Mouse (Mus musculus) CH12.LX (cell line): ENCODE measurements around the gene Commd1. TPM values are rescaled to one million over a fixed set of nuclear protein-coding genes. Genes with fewer than 3 reads are reported as not detected.

ENCODE experiments used
- DNase-seq: peaks from one replicate; pipeline ENCODE4 v3.0.0-alpha.2; 2013; ENCODE audit errors: extremely low read depth
- H3K27ac ChIP-seq: 2 replicates; pipeline ENCODE4 v1.5.1; 2012; ENCODE audit warnings: low read depth, mild to moderate bottlenecking, control low read depth, moderate library complexity; ENCODE audit not compliant: insufficient read depth
- H3K27me3 ChIP-seq: replicated peaks from 2 replicates; pipeline ENCODE3; 2012; ENCODE audit warnings: inconsistent platforms
- H3K36me3 ChIP-seq, 2 experiments: replicated peaks in 1 of 2; 2 replicates each; pipeline versions ENCODE3 to v1.6.1; 2012; ENCODE audit warnings: inconsistent platforms in 1 of 2, low read length in 1 of 2, mild to moderate bottlenecking in 1 of 2, mixed read lengths in 1 of 2, moderate library complexity in 1 of 2; ENCODE audit not compliant: control insufficient read depth in 1 of 2, insufficient read depth in 1 of 2
- H3K4me1 ChIP-seq, 2 experiments: 2 replicates each; pipeline ENCODE4 v1.6.1; 2012; ENCODE audit warnings: inconsistent platforms in 1 of 2, moderate library complexity in 1 of 2; ENCODE audit not compliant: insufficient read depth in 2 of 2, control insufficient read depth in 1 of 2
- H3K4me2 ChIP-seq: 2 replicates; pipeline ENCODE4 v1.6.1; 2012; ENCODE audit warnings: low read depth, mild to moderate bottlenecking, control low read depth; ENCODE audit not compliant: poor library complexity, insufficient read depth, severe bottlenecking
- H3K4me3 ChIP-seq, 3 experiments: fragments of 150-350 bp in 1 of 3; sonication (generic) in 1 of 3; replicated peaks in 1 of 3; 2 replicates each; pipeline versions ENCODE3 to v1.5.1; 2011 to 2012; ENCODE audit warnings: low read depth in 2 of 3, low read length in 2 of 3, mild to moderate bottlenecking in 2 of 3, moderate library complexity in 2 of 3, control low read depth in 1 of 3, improper control_type of control experiment in 1 of 3, inconsistent platforms in 1 of 3, mixed read lengths in 1 of 3; ENCODE audit not compliant: poor library complexity in 1 of 3
- H3K79me2 ChIP-seq: replicated peaks from 2 replicates; pipeline ENCODE4 v1.6.1; 2012; ENCODE audit warnings: mild to moderate bottlenecking, moderate library complexity; ENCODE audit not compliant: control insufficient read depth, poor library complexity, insufficient read depth, severe bottlenecking; ENCODE audit errors: extremely low read depth
- H3K9ac ChIP-seq: 2 replicates; pipeline ENCODE4 v1.6.1; 2012; ENCODE audit warnings: low read depth, mild to moderate bottlenecking, control low read depth, moderate library complexity; ENCODE audit not compliant: insufficient read depth
- H3K9me3 ChIP-seq: replicated peaks from 2 replicates; pipeline ENCODE3; 2012; ENCODE audit warnings: low read length, inconsistent platforms, mixed read lengths
- CHD1 ChIP-seq: IDR thresholded peaks from 2 replicates; pipeline ENCODE4 v1.6.1; 2012; ENCODE audit warnings: low read depth, low read length, improper control_type of control experiment, inconsistent platforms
- CTCF ChIP-seq, 2 experiments: IDR thresholded peaks in 1 of 2; conservative IDR thresholded peaks in 1 of 2; 2 replicates each; pipeline ENCODE4 v1.5.1; 2011 to 2012; ENCODE audit warnings: low read depth in 2 of 2, low read length in 2 of 2, improper control_type of control experiment in 1 of 2, inconsistent platforms in 1 of 2, mild to moderate bottlenecking in 1 of 2, moderate library complexity in 1 of 2
- E2F4 ChIP-seq: IDR thresholded peaks from 2 replicates; pipeline ENCODE4 v1.6.1; 2011; ENCODE audit warnings: low read depth, low read length, improper control_type of control experiment; ENCODE audit not compliant: insufficient replicate concordance
- ELF1 ChIP-seq: IDR thresholded peaks from 2 replicates; pipeline ENCODE4 v1.6.1; 2014; ENCODE audit warnings: low read depth, mild to moderate bottlenecking, inconsistent platforms, low read length, improper control_type of control experiment
- EP300 ChIP-seq: IDR thresholded peaks from 2 replicates; pipeline ENCODE4 v1.6.1; 2011; ENCODE audit warnings: low read length, improper control_type of control experiment
- ETS1 ChIP-seq: conservative IDR thresholded peaks from 2 replicates; pipeline ENCODE4 v1.6.1; 2012; ENCODE audit warnings: low read depth, mild to moderate bottlenecking, inconsistent platforms, low read length, improper control_type of control experiment, moderate library complexity
- GABPA ChIP-seq: IDR thresholded peaks from 2 replicates; pipeline ENCODE4 v1.6.1; 2012; ENCODE audit warnings: low read depth, low read length, improper control_type of control experiment, inconsistent platforms; ENCODE audit not compliant: insufficient replicate concordance
- HCFC1 ChIP-seq: IDR thresholded peaks from 2 replicates; pipeline ENCODE4 v1.6.1; 2012; ENCODE audit warnings: low read depth, mild to moderate bottlenecking, inconsistent platforms, low read length, improper control_type of control experiment
- IRF4 ChIP-seq: IDR thresholded peaks from 2 replicates; pipeline ENCODE4 v1.6.1; 2014; ENCODE audit warnings: low read depth, mild to moderate bottlenecking, inconsistent platforms, low read length, improper control_type of control experiment
- KAT2A ChIP-seq: IDR thresholded peaks from 2 replicates; pipeline ENCODE4 v1.6.1; 2012; ENCODE audit warnings: low read length, improper control_type of control experiment, inconsistent platforms; ENCODE audit not compliant: insufficient replicate concordance
- MAZ ChIP-seq: IDR thresholded peaks from 2 replicates; pipeline ENCODE4 v1.6.1; 2012; ENCODE audit warnings: low read depth, mild to moderate bottlenecking, inconsistent platforms, low read length, improper control_type of control experiment, moderate library complexity
- MEF2A ChIP-seq: IDR thresholded peaks from 2 replicates; pipeline ENCODE4 v1.6.1; 2014; ENCODE audit warnings: low read depth, mild to moderate bottlenecking, inconsistent platforms, low read length, improper control_type of control experiment, borderline replicate concordance
- MXI1 ChIP-seq: IDR thresholded peaks from 2 replicates; pipeline ENCODE4 v1.6.1; 2011; ENCODE audit warnings: mild to moderate bottlenecking, low read depth, low read length, improper control_type of control experiment
- MYC ChIP-seq: IDR thresholded peaks from 2 replicates; pipeline ENCODE4 v1.6.1; 2011; ENCODE audit warnings: low read depth, mild to moderate bottlenecking, improper control_type of control experiment, low read length
- NELFE ChIP-seq: IDR thresholded peaks from 2 replicates; pipeline ENCODE4 v1.6.1; 2011; ENCODE audit warnings: low read depth, low read length, improper control_type of control experiment
- PAX5 ChIP-seq: IDR thresholded peaks from 2 replicates; pipeline ENCODE4 v1.6.1; 2012; ENCODE audit warnings: low read length, inconsistent platforms, mixed read lengths
- POLR2A ChIP-seq: IDR thresholded peaks from 2 replicates; pipeline ENCODE4 v1.6.1; 2011; ENCODE audit warnings: low read depth, mild to moderate bottlenecking, improper control_type of control experiment, low read length
- RAD21 ChIP-seq: IDR thresholded peaks from 2 replicates; pipeline ENCODE4 v1.6.1; 2011; ENCODE audit warnings: low read depth, mild to moderate bottlenecking, low read length, improper control_type of control experiment, moderate library complexity
- SMC3 ChIP-seq: IDR thresholded peaks from 2 replicates; pipeline ENCODE4 v1.6.1; 2011; ENCODE audit warnings: low read depth, low read length, improper control_type of control experiment
- TBP ChIP-seq: conservative IDR thresholded peaks from 2 replicates; pipeline ENCODE4 v1.6.1; 2011; ENCODE audit warnings: low read depth, low read length, improper control_type of control experiment
- UBTF ChIP-seq: IDR thresholded peaks from 2 replicates; pipeline ENCODE4 v1.6.1; 2012; ENCODE audit warnings: low read depth, mild to moderate bottlenecking, inconsistent platforms, low read length, improper control_type of control experiment, moderate library complexity
- USF1 ChIP-seq: IDR thresholded peaks from 2 replicates; pipeline ENCODE4 v1.6.1; 2014; ENCODE audit warnings: low read depth, mild to moderate bottlenecking, inconsistent platforms, low read length, improper control_type of control experiment
- USF2 ChIP-seq: conservative IDR thresholded peaks from 2 replicates; pipeline ENCODE4 v1.6.1; 2011; ENCODE audit warnings: low read depth, low read length, improper control_type of control experiment
- ZC3H11A ChIP-seq: IDR thresholded peaks from 2 replicates; pipeline ENCODE4 v1.6.1; 2012; ENCODE audit warnings: low read depth, mild to moderate bottlenecking, inconsistent platforms, low read length, improper control_type of control experiment
- ZKSCAN1 ChIP-seq: IDR thresholded peaks from 2 replicates; pipeline ENCODE4 v1.6.1; 2012; ENCODE audit warnings: low read depth, inconsistent platforms, low read length, improper control_type of control experiment, borderline replicate concordance
- dilution Hi-C: fragments of 300-500 bp; cut with MboI; formaldehyde crosslinking; loops from 2 replicates; pipeline ENCODE4 v1.14.3; 2020; ENCODE audit warnings: low sequenced_read_pairs; ENCODE audit not compliant: extremely low pct_unique_long_range_greater_than_20kb, extremely low pct_ligation_motif_present
- in situ Hi-C: fragments of 300-500 bp; cut with MboI; formaldehyde crosslinking; loops from 3 replicates; pipeline ENCODE4 v1.14.3; 2019; ENCODE audit warnings: low sequenced_read_pairs, low pct_ligation_motif_present, low pct_unique_long_range_greater_than_20kb, mixed read lengths
- polyA plus RNA-seq: library from polyadenylated mRNA; unstranded; fragments of >175 nt; gene quantifications from 2 replicates; pipeline ENCODE4 v1.2.1, GENCODE M21; 2012; ENCODE audit warnings: low read depth; ENCODE audit not compliant: insufficient read length
- total RNA-seq, 2 experiments: library from RNA; depleted of rRNA; stranded (reverse); fragments of 300-350 nt in 1 of 2; fragments of >200 nt in 1 of 2; gene quantifications; 2 replicates each; pipeline ENCODE4 v1.2.3; 2012 to 2014

Commd1 gene
- total and polyA plus RNA-seq, 3 experiments = 109 to 163 (median 113) TPM

DNA sequence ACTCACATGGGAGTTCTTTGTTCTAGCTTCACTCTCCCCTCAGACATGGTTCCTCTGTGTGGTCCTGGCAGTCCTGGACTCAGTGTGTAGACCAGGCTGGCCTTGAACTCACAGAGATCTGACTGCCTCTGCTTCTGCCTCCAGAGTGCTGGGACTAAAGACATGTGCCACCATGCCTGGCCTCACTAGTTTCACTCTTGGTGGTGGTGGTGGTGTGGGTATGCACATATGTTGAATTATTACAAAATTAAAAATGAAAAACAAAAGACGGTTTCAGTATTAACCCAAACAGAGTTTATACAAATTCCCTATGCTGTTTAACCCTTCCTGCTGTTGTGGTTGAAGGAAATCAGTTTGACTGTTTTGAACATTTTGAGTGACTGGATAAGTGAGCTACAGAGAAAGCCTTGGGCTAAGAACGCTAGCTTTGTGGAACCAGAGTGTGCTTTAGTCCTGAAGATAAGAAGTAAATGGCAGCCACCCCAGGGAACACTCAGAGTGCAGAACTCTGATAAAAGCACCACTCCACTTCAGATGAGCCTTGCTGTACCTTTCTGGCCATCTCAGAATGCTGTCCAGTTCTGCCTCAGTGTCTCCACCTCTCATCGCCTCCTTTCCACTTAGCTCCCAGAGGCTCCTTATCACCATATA, 105.4 kb downstream of the Commd1 start:
- Histone ChIP-seq H3K36me3 (peaks cover 0 to 1% of the 10 kb centered on the region in 2 experiments), H3K79me2 (no peaks in the 10 kb centered on the region), H3K4me2 (no peak overlapping the region), H3K9me3 (no peaks in the 10 kb centered on the region), H3K4me3 (no peak overlapping the region), H3K27ac (no peak overlapping the region), H3K9ac (no peak overlapping the region), H3K27me3 (no peaks in the 10 kb centered on the region), H3K4me1 (peaks cover 23 to 74% of the 10 kb centered on the region in 2 experiments)
- no peak for TF ChIP-seq MEF2A
- peak; percentile 76; the same call in 1 of the 2 replicates for TF ChIP-seq TBP
- in situ Hi-C loops (no loop called here), dilution Hi-C loops (no loop called here)
- DNase-seq = no peak

DNA sequence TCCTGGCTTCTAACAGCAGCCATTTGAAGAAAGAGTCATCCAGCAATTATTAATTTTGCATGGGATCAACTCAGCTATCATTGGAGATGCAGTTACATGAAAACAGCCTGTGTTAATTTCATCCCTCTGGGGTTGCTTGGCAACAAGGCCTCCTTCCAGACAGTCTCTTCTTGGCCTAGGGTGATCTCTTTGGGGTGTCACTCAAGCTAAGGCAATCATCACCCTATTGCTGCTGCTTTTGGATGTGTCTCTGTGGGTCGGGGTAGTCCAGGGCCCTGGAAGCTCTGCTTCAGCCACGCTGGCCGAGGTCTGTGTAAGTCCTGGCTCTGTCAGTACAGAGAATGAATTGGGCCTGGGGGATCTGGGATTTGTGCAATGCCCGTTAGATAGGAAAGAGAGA, 106.9 kb downstream of the Commd1 start:
- Histone ChIP-seq H3K4me3 (no peak overlapping the region), H3K9me3 (no peaks in the 10 kb centered on the region), H3K4me2 (no peak overlapping the region), H3K27me3 (no peaks in the 10 kb centered on the region), H3K36me3 (peaks cover 0 to 1% of the 10 kb centered on the region in 2 experiments), H3K9ac (no peak overlapping the region), H3K27ac (no peak overlapping the region), H3K79me2 (no peaks in the 10 kb centered on the region), H3K4me1 (peaks cover 26 to 73% of the 10 kb centered on the region in 2 experiments)
- in situ Hi-C loops (no loop called here), dilution Hi-C loops (no loop called here)
- TF ChIP-seq E2F4 = no peak
- TF ChIP-seq UBTF = no peak
- no peak for TF ChIP-seq ETS1
- TF ChIP-seq MYC = no peak
- no peak for TF ChIP-seq IRF4
- TF ChIP-seq PAX5 = no peak
- DNase-seq = no peak

DNA sequence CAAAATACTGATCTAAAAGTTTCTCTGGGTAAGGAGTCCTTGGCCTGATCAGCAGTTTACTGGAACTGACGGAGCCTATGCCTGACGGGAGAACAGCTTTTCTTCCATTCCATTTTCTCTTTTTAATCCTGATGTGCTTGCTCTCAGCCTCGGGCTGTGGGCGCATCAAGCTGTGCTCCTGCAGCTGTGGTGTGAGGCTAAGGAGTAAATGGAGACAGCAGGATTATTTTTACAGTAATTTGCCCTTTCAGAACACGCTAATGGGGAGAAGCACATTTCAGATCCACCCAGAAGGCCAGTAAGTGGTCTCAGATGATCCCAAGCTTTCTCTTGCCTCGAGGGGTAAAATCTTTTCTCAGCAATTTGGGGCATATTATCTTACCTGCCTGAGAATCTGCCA, 107.4 kb downstream of the Commd1 start:
- Histone ChIP-seq H3K9ac (no peak overlapping the region), H3K4me1 (peaks cover 23 to 72% of the 10 kb centered on the region in 2 experiments), H3K79me2 (no peaks in the 10 kb centered on the region), H3K27me3 (no peaks in the 10 kb centered on the region), H3K4me2 (no peak overlapping the region), H3K36me3 (peaks cover 0 to 1% of the 10 kb centered on the region in 2 experiments), H3K27ac (no peak overlapping the region), H3K4me3 (no peak overlapping the region), H3K9me3 (no peaks in the 10 kb centered on the region)
- TF ChIP-seq HCFC1 (no peak), PAX5 (no peak), MXI1 (no peak), UBTF (no peak), MAZ (no peak), USF1 (no peak), ZKSCAN1 (no peak), SMC3 (no peak), GABPA (no peak), EP300 (no peak), USF2 (no peak), ELF1 (no peak), CTCF (conservative IDR thresholded peaks at IDR 0.05 in 1 of 2, IDR thresholded peaks at IDR 0.05 in 1 of 2; ENCODE audit: low read depth in 2 of 2, low read length in 2 of 2) (no peak), CHD1 (no peak), RAD21 (no peak), TBP (no peak), KAT2A (no peak), NELFE (no peak), POLR2A (no peak), ZC3H11A (no peak)
- DNase-seq = no peak
- dilution Hi-C loops = no loop called here
- in situ Hi-C loops = no loop called here
